Mouse (Mus musculus) liver, embryonic 12.5 days (tissue): ENCODE results near the gene Adh4. TPM values are rescaled to one million over a fixed set of nuclear protein-coding genes. Genes with fewer than 3 reads are reported as not detected.
A peak's percentile ranks its signal among the peaks of the same experiment; 100 is the strongest.
"Not testable (repeated sequence)": the region's sequence is repeated elsewhere in the genome, so short reads cannot be mapped to it uniquely, and the experiment has no call there.

Source experiments
- ATAC-seq: fragments of 200-750 bp; cut with Nextera tagmentation; 2 replicates; pipeline ENCODE4 v1.8.0; 2017; ENCODE audit warnings: moderate number of reproducible peaks, mild to moderate bottlenecking, moderate library complexity
- H3K27ac ChIP-seq: fragments of 300-500 bp; sonication (generic); 2 replicates; pipeline ENCODE4 v1.5.1; 2016; ENCODE audit warnings: mild to moderate bottlenecking
- H3K27me3 ChIP-seq: fragments of 300-500 bp; sonication (generic); replicated peaks from 2 replicates; pipeline ENCODE4 v1.6.1; 2016; ENCODE audit warnings: mild to moderate bottlenecking, moderate library complexity
- H3K36me3 ChIP-seq: fragments of 300-500 bp; sonication (generic); 2 replicates; pipeline ENCODE4 v1.6.1; 2016; ENCODE audit warnings: mild to moderate bottlenecking, moderate library complexity
- H3K4me1 ChIP-seq: fragments of 300-500 bp; sonication (generic); 2 replicates; pipeline ENCODE4 v1.6.1; 2016
- H3K4me2 ChIP-seq: fragments of 300-500 bp; sonication (generic); 2 replicates; pipeline ENCODE4 v1.6.1; 2016; ENCODE audit warnings: mild to moderate bottlenecking, moderate library complexity
- H3K4me3 ChIP-seq: fragments of 300-500 bp; sonication (generic); 2 replicates; pipeline ENCODE4 v1.5.1; 2016; ENCODE audit warnings: mild to moderate bottlenecking, moderate library complexity
- H3K9ac ChIP-seq: fragments of 300-500 bp; sonication (generic); 2 replicates; pipeline ENCODE4 v1.6.1; 2016; ENCODE audit warnings: mild to moderate bottlenecking, moderate library complexity
- H3K9me3 ChIP-seq: fragments of 300-500 bp; sonication (generic); replicated peaks from 2 replicates; pipeline ENCODE4 v1.6.1; 2016; ENCODE audit warnings: mild to moderate bottlenecking, moderate library complexity
- WGBS: fragments of 180-500 bp; shearing (Covaris S2); methylation state at CpG from one replicate; pipeline ENCODE4 v1.1.7; 2016; ENCODE audit not compliant: insufficient replicate concordance; 5-methylcytosine and 5-hydroxymethylcytosine counted together
- polyA plus RNA-seq: library from polyadenylated mRNA; unstranded; fragments of >200 nt; fragmentation: Nextera tagmentation; extraction: Ambion mirVana; gene quantifications from 2 replicates; pipeline ENCODE4 v1.2.1, GENCODE M21; 2016

Adh4 gene
- polyA plus RNA-seq, 1 experiment from 2014 or later, result not detected

GRCm38 (mm10) chr3:138452169-138452568 is 36.9 kb downstream of the Adh4 start:
- Histone ChIP-seq H3K4me2 (no peak overlapping the region), H3K9me3 (no peaks in the 10 kb centered on the region), H3K27me3 (no peaks in the 10 kb centered on the region), H3K4me1 (no peaks in the 10 kb centered on the region), H3K36me3 (peaks cover 94% of the 10 kb centered on the region), H3K4me3 (no peak overlapping the region), H3K27ac (no peak overlapping the region), H3K9ac (no peak overlapping the region)
- WGBS, result 77% methylated on average over 10 of the region's 10 CpGs
- ATAC-seq, result peak; percentile 52; the same call in 1 of the 2 replicates

GRCm38 (mm10) chr3:138454234-138454633 is 39.0 kb downstream of the Adh4 start:
- no peak for ATAC-seq
- Histone ChIP-seq H3K9me3 (no peaks in the 10 kb centered on the region), H3K4me1 (no peaks in the 10 kb centered on the region), H3K4me2 (no peak overlapping the region), H3K9ac (no peak overlapping the region), H3K36me3 (peaks cover 97% of the 10 kb centered on the region), H3K27me3 (no peaks in the 10 kb centered on the region), H3K4me3 (no peak overlapping the region), H3K27ac (no peak overlapping the region)
- WGBS, result 94% methylated on average over 1 of the region's 1 CpGs

- ATAC-seq, result no peak
- 87% methylated on average over 13 of the region's 13 CpGs for WGBS
- Histone ChIP-seq H3K27me3 (no peaks in the 10 kb centered on the region), H3K36me3 (peaks cover 97% of the 10 kb centered on the region), H3K9ac (no peak overlapping the region), H3K9me3 (no peaks in the 10 kb centered on the region), H3K4me3 (no peak overlapping the region), H3K4me1 (no peaks in the 10 kb centered on the region), H3K27ac (no peak overlapping the region), H3K4me2 (no peak overlapping the region)
These were observed 39.6 kb downstream of the Adh4 start for GRCm38 (mm10) chr3:138454711-138455435.

GRCm38 (mm10) chr3:138458441-138458840 is 43.2 kb downstream of the Adh4 start:
- no peak overlapping the region for H3K27ac ChIP-seq
- H3K9ac ChIP-seq, result no peak overlapping the region
- H3K9me3 ChIP-seq, result no peaks in the 10 kb centered on the region
- WGBS, result 86% methylated on average over 3 of the region's 3 CpGs
- H3K36me3 ChIP-seq, result peaks cover 98% of the 10 kb centered on the region
- no peak overlapping the region for H3K4me2 ChIP-seq
- H3K27me3 ChIP-seq, result no peaks in the 10 kb centered on the region
- H3K4me3 ChIP-seq, result no peak overlapping the region
- no peak for ATAC-seq
- H3K4me1 ChIP-seq, result no peaks in the 10 kb centered on the region

- Histone ChIP-seq H3K27me3 (no peaks in the 10 kb centered on the region), H3K4me1 (no peaks in the 10 kb centered on the region; the same call in 1 of the 2 replicates), H3K36me3 (peaks cover 98% of the 10 kb centered on the region), H3K9me3 (no peaks in the 10 kb centered on the region), H3K27ac (no peak overlapping the region), H3K4me2 (no peak overlapping the region), H3K9ac (no peak overlapping the region), H3K4me3 (no peak overlapping the region)
- no peak for ATAC-seq
- WGBS, result 85% methylated on average over 13 of the region's 13 CpGs
These were observed 45.0 kb downstream of the Adh4 start for GRCm38 (mm10) chr3:138460260-138460659.

- no peaks in the 10 kb centered on the region; the same call in 1 of the 2 replicates for H3K4me1 ChIP-seq
- no peak overlapping the region for H3K9ac ChIP-seq
- H3K36me3 ChIP-seq, result peaks cover 98% of the 10 kb centered on the region
- H3K27me3 ChIP-seq, result no peaks in the 10 kb centered on the region
- no peak overlapping the region for H3K27ac ChIP-seq
- H3K4me3 ChIP-seq, result no peak overlapping the region
- ATAC-seq, result no peak
- 80% methylated on average over 3 of the region's 3 CpGs for WGBS
- H3K4me2 ChIP-seq, result no peak overlapping the region
- H3K9me3 ChIP-seq, result no peaks in the 10 kb centered on the region
These were observed 46.6 kb downstream of the Adh4 start for GRCm38 (mm10) chr3:138461832-138462231.

GRCm38 (mm10) chr3:138463137-138463536 is 47.9 kb downstream of the Adh4 start:
- peaks cover 96% of the 10 kb centered on the region for H3K36me3 ChIP-seq
- no peak overlapping the region for H3K4me2 ChIP-seq
- ATAC-seq, result peak; percentile 40; the same call in 1 of the 2 replicates
- WGBS, result 65% methylated on average over 2 of the region's 2 CpGs
- no peak overlapping the region for H3K9ac ChIP-seq
- H3K4me3 ChIP-seq, result no peak overlapping the region
- H3K9me3 ChIP-seq, result no peaks in the 10 kb centered on the region
- no peaks in the 10 kb centered on the region for H3K27me3 ChIP-seq
- H3K4me1 ChIP-seq, result no peaks in the 10 kb centered on the region; the same call in 1 of the 2 replicates
- 0 out of 2 replicates have a peak overlapping the region, but pooled peaks have one; percentile 36 for H3K27ac ChIP-seq

GRCm38 (mm10) chr3:138463807-138464206 is 48.5 kb downstream of the Adh4 start:
- WGBS, result 73% methylated on average over 6 of the region's 6 CpGs
- Histone ChIP-seq H3K27ac (peak overlapping the region; percentile 12; the same call in 1 of the 2 replicates), H3K36me3 (peaks cover 96% of the 10 kb centered on the region), H3K4me3 (no peak overlapping the region), H3K4me1 (no peaks in the 10 kb centered on the region; the same call in 1 of the 2 replicates), H3K9ac (no peak overlapping the region), H3K4me2 (no peak overlapping the region), H3K9me3 (no peaks in the 10 kb centered on the region), H3K27me3 (no peaks in the 10 kb centered on the region)
- ATAC-seq, result 0 out of 2 replicates have a peak, but pooled peaks have one; percentile 24

GRCm38 (mm10) chr3:138464573-138465147 is 49.4 kb downstream of the Adh4 start:
- Histone ChIP-seq H3K27me3 (no peaks in the 10 kb centered on the region), H3K4me1 (no peaks in the 10 kb centered on the region; the same call in 1 of the 2 replicates), H3K9ac (no peak overlapping the region), H3K4me2 (no peak overlapping the region), H3K4me3 (no peak overlapping the region), H3K36me3 (peaks cover 97% of the 10 kb centered on the region), H3K9me3 (no peaks in the 10 kb centered on the region), H3K27ac (no peak overlapping the region)
- WGBS, result 73% methylated on average over 16 of the region's 16 CpGs
- no peak; the same call in none of the 2 replicates for ATAC-seq

GRCm38 (mm10) chr3:138466656-138467055 is 51.4 kb downstream of the Adh4 start:
- H3K27me3 ChIP-seq, H3K4me2 ChIP-seq, ATAC-seq, H3K9me3 ChIP-seq, H3K4me1 ChIP-seq, H3K27ac ChIP-seq, H3K4me3 ChIP-seq, H3K9ac ChIP-seq: not testable (repeated sequence)
- H3K36me3 ChIP-seq, result peaks cover 96% of the 10 kb centered on the region
- WGBS, result 79% methylated on average over 1 of the region's 1 CpGs

GRCm38 (mm10) chr3:138471066-138471465 is 55.8 kb downstream of the Adh4 start:
- whole genome bisulfite sequencing, result 68% methylated on average over 3 of the region's 3 CpGs
- H3K4me3 ChIP-seq, result no peak overlapping the region
- H3K9me3 ChIP-seq, result no peaks in the 10 kb centered on the region
- no peak for ATAC-seq
- H3K9ac ChIP-seq, result no peak overlapping the region
- peaks cover 88% of the 10 kb centered on the region for H3K36me3 ChIP-seq
- no peaks in the 10 kb centered on the region for H3K4me1 ChIP-seq
- no peak overlapping the region for H3K27ac ChIP-seq
- no peak overlapping the region for H3K4me2 ChIP-seq
- H3K27me3 ChIP-seq, result no peaks in the 10 kb centered on the region

- Histone ChIP-seq H3K4me2 (peak overlapping the region; percentile 3; the same call in 1 of the 2 replicates), H3K4me1 (peaks cover 35% of the 10 kb centered on the region), H3K9ac (no peak overlapping the region), H3K27ac (peak overlapping the region; percentile 41; the same call in 1 of the 2 replicates), H3K9me3 (0 out of 2 replicates have a peak, but pooled peaks cover under 1% of the 10 kb centered on the region), H3K36me3 (peaks cover 76% of the 10 kb centered on the region), H3K4me3 (no peak overlapping the region), H3K27me3 (no peaks in the 10 kb centered on the region)
- ATAC-seq, result peak; percentile 77
- WGBS, result 63% methylated on average over 8 of the region's 8 CpGs
These were observed 64.2 kb downstream of the Adh4 start for GRCm38 (mm10) chr3:138479489-138479888.
